Mouse (Mus musculus): Measurements from ENCODE around the gene Traf4.

DNA sequence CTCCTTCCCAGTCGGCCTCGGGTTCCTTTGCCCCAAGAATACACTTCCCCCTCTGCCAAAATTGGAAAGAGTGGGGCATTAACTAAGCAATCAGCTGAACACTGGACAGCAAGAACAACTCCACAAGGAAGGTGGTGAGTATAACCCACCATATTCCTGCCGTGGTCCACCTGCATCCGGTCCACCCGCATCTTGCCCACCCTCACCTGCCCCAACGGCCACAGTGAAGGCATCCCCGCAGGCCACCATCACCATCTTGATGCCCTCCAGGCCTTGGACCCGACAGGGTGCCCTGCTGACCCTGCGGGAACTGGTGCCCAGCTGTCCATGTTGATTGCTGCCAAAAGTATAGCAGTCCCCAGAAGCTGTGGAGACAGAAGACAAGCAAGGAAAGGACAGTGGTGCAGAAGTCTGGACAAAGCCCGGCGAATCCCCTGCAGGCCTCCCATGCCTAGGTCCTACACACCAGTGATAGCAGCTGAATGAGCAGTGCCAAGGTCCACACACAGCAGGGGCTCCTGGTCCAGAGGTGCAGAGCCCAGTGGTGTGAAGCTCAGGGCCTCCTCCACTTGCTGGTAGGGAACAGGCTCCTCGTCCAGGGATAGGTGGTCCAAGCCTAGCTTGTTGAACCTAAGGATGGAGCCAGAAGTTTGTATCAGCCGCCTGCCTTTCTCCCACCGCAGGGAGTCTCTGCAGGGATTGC lies 2.0 kb upstream of the Traf4 start:
- no peak for TF ChIP-seq CTCF (IDR thresholded peaks at IDR 0.05; ENCODE audit: control insufficient read depth, insufficient read depth, insufficient read length)
- no peak for TF ChIP-seq MYOG (IDR thresholded peaks at IDR 0.05; ENCODE audit: control insufficient read depth, extremely low read depth, insufficient read length)
- TF ChIP-seq USF1 (IDR thresholded peaks at IDR 0.05; ENCODE audit: low read depth): no peak
- no peak for TF ChIP-seq CEBPB (IDR thresholded peaks at IDR 0.05; ENCODE audit: low read depth)
- no peak for TF ChIP-seq MAX (IDR thresholded peaks at IDR 0.05)
